Mouse (Mus musculus): ENCODE data around the gene Dbndd2.

The Dbndd2 gene

GRCm38 (mm10) chr2:164485681-164486257, at the start of gene Dbndd2:
Dbndd2 (plus strand) TSS chr2:164486106.
- in situ Hi-C loops (cut with MboI; ENCODE audit: low sequenced_read_pairs) = no loop called here

GRCm38 (mm10) chr2:164436215-164436913, 49.5 kb upstream of the Dbndd2 start:
- in situ Hi-C loops (cut with MboI; ENCODE audit: low sequenced_read_pairs) = no loop called here

GRCm38 (mm10) chr2:164436961-164437360, 48.9 kb upstream of the Dbndd2 start:
- in situ Hi-C loops (cut with MboI; ENCODE audit: low sequenced_read_pairs) = no loop called here

GRCm38 (mm10) chr2:164437710-164438109, 48.2 kb upstream of the Dbndd2 start:
- in situ Hi-C loops (cut with MboI; ENCODE audit: low sequenced_read_pairs) = no loop called here

GRCm38 (mm10) chr2:164438257-164438656, 47.6 kb upstream of the Dbndd2 start:
- in situ Hi-C loops (cut with MboI; ENCODE audit: low sequenced_read_pairs) = no loop called here

GRCm38 (mm10) chr2:164439001-164439421, 46.9 kb upstream of the Dbndd2 start:
- in situ Hi-C loops (cut with MboI; ENCODE audit: low sequenced_read_pairs) = no loop called here

GRCm38 (mm10) chr2:164440314-164440713, 45.6 kb upstream of the Dbndd2 start:
- in situ Hi-C loops (cut with MboI; ENCODE audit: low sequenced_read_pairs) = no loop called here

GRCm38 (mm10) chr2:164441155-164441554, 44.8 kb upstream of the Dbndd2 start:
- in situ Hi-C loops (cut with MboI; ENCODE audit: low sequenced_read_pairs) = no loop called here

- in situ Hi-C loops (cut with MboI; ENCODE audit: low sequenced_read_pairs) = no loop called here
These were observed 44.2 kb upstream of the Dbndd2 start for GRCm38 (mm10) chr2:164441731-164442130.

GRCm38 (mm10) chr2:164442315-164443050, 43.4 kb upstream of the Dbndd2 start:
- in situ Hi-C loops (cut with MboI; ENCODE audit: low sequenced_read_pairs) = no loop called here

- in situ Hi-C loops (cut with MboI; ENCODE audit: low sequenced_read_pairs) = no loop called here
These were observed 42.9 kb upstream of the Dbndd2 start for GRCm38 (mm10) chr2:164443051-164443437.

GRCm38 (mm10) chr2:164443460-164444000, 42.4 kb upstream of the Dbndd2 start, which contains the start of gene Sdc4:
Sdc4 (minus strand) TSS chr2:164443887.
- in situ Hi-C loops (cut with MboI; ENCODE audit: low sequenced_read_pairs) = no loop called here

- in situ Hi-C loops (cut with MboI; ENCODE audit: low sequenced_read_pairs) = no loop called here
These were observed 41.2 kb upstream of the Dbndd2 start for GRCm38 (mm10) chr2:164444701-164445100.

GRCm38 (mm10) chr2:164445399-164446085, 40.4 kb upstream of the Dbndd2 start:
- in situ Hi-C loops (cut with MboI; ENCODE audit: low sequenced_read_pairs) = no loop called here

GRCm38 (mm10) chr2:164446086-164446469, 39.8 kb upstream of the Dbndd2 start:
- in situ Hi-C loops (cut with MboI; ENCODE audit: low sequenced_read_pairs) = no loop called here

- in situ Hi-C loops (cut with MboI; ENCODE audit: low sequenced_read_pairs) = no loop called here
These were observed 37.8 kb upstream of the Dbndd2 start for GRCm38 (mm10) chr2:164448140-164448539.

GRCm38 (mm10) chr2:164448921-164449320, 37.0 kb upstream of the Dbndd2 start:
- in situ Hi-C loops (cut with MboI; ENCODE audit: low sequenced_read_pairs) = no loop called here

- in situ Hi-C loops (cut with MboI; ENCODE audit: low sequenced_read_pairs) = no loop called here
These were observed 36.4 kb upstream of the Dbndd2 start for GRCm38 (mm10) chr2:164449341-164450042.

GRCm38 (mm10) chr2:164452000-164452676, 33.8 kb upstream of the Dbndd2 start:
- in situ Hi-C loops (cut with MboI; ENCODE audit: low sequenced_read_pairs) = no loop called here
